Mouse (Mus musculus) neural tube, embryonic 10.5 days (tissue): ENCODE measurements around the gene Hdac9.

Source experiments
- DNase-seq: peaks from one replicate; pipeline ENCODE4 v3.0.0-alpha.2; 2017; ENCODE audit warnings: low spot score; ENCODE audit errors: extremely low spot score

Gene Hdac9

GRCm38 (mm10) chr12:34714266-34714939 is 202.5 kb downstream of the Hdac9 start:
- no peak for DNase-seq

GRCm38 (mm10) chr12:34697981-34698380 is 218.9 kb downstream of the Hdac9 start:
- no peak for DNase-seq

GRCm38 (mm10) chr12:34696736-34697135 is 220.2 kb downstream of the Hdac9 start:
- no peak for DNase-seq

GRCm38 (mm10) chr12:34688941-34689340 is 228.0 kb downstream of the Hdac9 start:
- no peak for DNase-seq

- no peak for DNase-seq
Observed at GRCm38 (mm10) chr12:34683375-34683774, 233.5 kb downstream of the Hdac9 start.

GRCm38 (mm10) chr12:34682657-34683056 is 234.2 kb downstream of the Hdac9 start:
- DNase-seq = no peak

GRCm38 (mm10) chr12:34680576-34680975 is 236.3 kb downstream of the Hdac9 start:
- DNase-seq = no peak

- no peak for DNase-seq
Observed at GRCm38 (mm10) chr12:34677110-34677509, 239.8 kb downstream of the Hdac9 start.

- DNase-seq = no peak
Observed at GRCm38 (mm10) chr12:34674235-34674634, 242.7 kb downstream of the Hdac9 start.

- DNase-seq = no peak
Observed at GRCm38 (mm10) chr12:34673539-34673938, 243.4 kb downstream of the Hdac9 start.

GRCm38 (mm10) chr12:34664758-34665157 is 252.1 kb downstream of the Hdac9 start:
- DNase-seq = peak; percentile 64

- no peak for DNase-seq
Observed at GRCm38 (mm10) chr12:34661378-34661777, 255.5 kb downstream of the Hdac9 start.

GRCm38 (mm10) chr12:34660027-34660426 is 256.9 kb downstream of the Hdac9 start:
- DNase-seq = no peak

GRCm38 (mm10) chr12:34658568-34658967 is 258.3 kb downstream of the Hdac9 start:
- DNase-seq = no peak

GRCm38 (mm10) chr12:34658119-34658518 is 258.8 kb downstream of the Hdac9 start:
- DNase-seq = peak; percentile 54

- no peak for DNase-seq
Observed at GRCm38 (mm10) chr12:34653615-34654014, 263.3 kb downstream of the Hdac9 start.

- DNase-seq = no peak
Observed at GRCm38 (mm10) chr12:34648753-34649152, 268.1 kb downstream of the Hdac9 start.

GRCm38 (mm10) chr12:34641705-34642259 is 275.1 kb downstream of the Hdac9 start:
- no peak for DNase-seq

GRCm38 (mm10) chr12:34637238-34638124 is 279.4 kb downstream of the Hdac9 start:
- no peak for DNase-seq

- no peak for DNase-seq
Observed at GRCm38 (mm10) chr12:34619101-34619500, 297.8 kb downstream of the Hdac9 start.

GRCm38 (mm10) chr12:34618321-34618720 is 298.6 kb downstream of the Hdac9 start:
- no peak for DNase-seq

- no peak for DNase-seq
Observed at GRCm38 (mm10) chr12:34617836-34618235, 299.1 kb downstream of the Hdac9 start.
